Mouse (Mus musculus) ZHBTc4 (cell line): ENCODE measurements around the gene Gm49373.
"Not testable (repeated sequence)": the region's sequence is repeated elsewhere in the genome, so short reads cannot be mapped to it uniquely, and the experiment has no call there.

ENCODE experiments used
- DNase-seq: peaks from one replicate; pipeline ENCODE4 v3.0.0-alpha.2; 2011; ENCODE audit warnings: low read depth, low spot score

Gene Gm49373

GRCm38 (mm10) chr9:21074173-21074572, 1.3 kb upstream of the Gm49373 start:
- no peak for DNase-seq

- DNase-seq: peak; percentile 54
Observed at GRCm38 (mm10) chr9:21072641-21073040, 255 bp downstream of the Gm49373 start.

GRCm38 (mm10) chr9:21067006-21067684, 5.8 kb downstream of the Gm49373 start, which contains the start of gene Zglp1:
TSS of gene Zglp1 (minus strand) at chr9:21067093.
- peak; percentile 52 for DNase-seq

GRCm38 (mm10) chr9:21062928-21063327, 10.0 kb downstream of the Gm49373 start:
- no peak for DNase-seq

- no peak for DNase-seq
Observed at GRCm38 (mm10) chr9:21051578-21051977, 21.3 kb downstream of the Gm49373 start.

- no peak for DNase-seq
Observed at GRCm38 (mm10) chr9:21045235-21045634, 27.7 kb downstream of the Gm49373 start.

GRCm38 (mm10) chr9:21044785-21045184, 28.1 kb downstream of the Gm49373 start:
- not testable (repeated sequence) for DNase-seq

- DNase-seq: no peak
Observed at GRCm38 (mm10) chr9:21043563-21043962, 29.3 kb downstream of the Gm49373 start.

GRCm38 (mm10) chr9:21041308-21041707, 31.6 kb downstream of the Gm49373 start:
- no peak for DNase-seq

GRCm38 (mm10) chr9:21039779-21040178, 33.1 kb downstream of the Gm49373 start:
- no peak for DNase-seq

- DNase-seq: peak; percentile 69
Observed at GRCm38 (mm10) chr9:21037481-21037891, 35.4 kb downstream of the Gm49373 start.

- no peak for DNase-seq
Observed at GRCm38 (mm10) chr9:21036666-21037065, 36.2 kb downstream of the Gm49373 start.

- no peak for DNase-seq
Observed at GRCm38 (mm10) chr9:21036161-21036560, 36.7 kb downstream of the Gm49373 start.

GRCm38 (mm10) chr9:21035586-21035985, 37.3 kb downstream of the Gm49373 start:
- DNase-seq: no peak

GRCm38 (mm10) chr9:21034481-21035085, 38.3 kb downstream of the Gm49373 start:
- peak; percentile 82 for DNase-seq

GRCm38 (mm10) chr9:21033136-21033535, 39.8 kb downstream of the Gm49373 start:
- DNase-seq: peak; percentile 95

GRCm38 (mm10) chr9:21032491-21032890, 40.4 kb downstream of the Gm49373 start:
- no peak for DNase-seq

GRCm38 (mm10) chr9:21031896-21032351, 41.0 kb downstream of the Gm49373 start, which contains the start of gene Icam5:
TSS of gene Icam5 (plus strand) at chr9:21032073.
- no peak for DNase-seq

- peak; percentile 84 for DNase-seq
Observed at GRCm38 (mm10) chr9:21031251-21031895, 41.5 kb downstream of the Gm49373 start.

- DNase-seq: peak; percentile 96
Observed at GRCm38 (mm10) chr9:21030781-21031250, 42.1 kb downstream of the Gm49373 start.

GRCm38 (mm10) chr9:21030055-21030600, 42.8 kb downstream of the Gm49373 start:
- no peak for DNase-seq
